Mouse (Mus musculus) small intestine, adult 2 months (tissue): ENCODE data around the gene Tnfrsf8. TPM values are rescaled to one million over a fixed set of nuclear protein-coding genes. Genes with fewer than 3 reads are reported as not detected.
"Not testable (repeated sequence)": the region's sequence is repeated elsewhere in the genome, so short reads cannot be mapped to it uniquely, and the experiment has no call there.

ENCODE experiments used
- H3K27ac ChIP-seq: fragments of 200-500 bp; 2 replicates; pipeline ENCODE4 v1.5.1; 2012; ENCODE audit warnings: low read depth, low read length, control low read depth, inconsistent platforms; ENCODE audit not compliant: insufficient read depth
- H3K27me3 ChIP-seq: fragments of 200-500 bp; 2 replicates; pipeline ENCODE4 v1.6.1; 2012; ENCODE audit warnings: mild to moderate bottlenecking, moderate library complexity, low read length, inconsistent platforms; ENCODE audit not compliant: control insufficient read depth, insufficient read depth
- H3K36me3 ChIP-seq: fragments of 200-500 bp; 2 replicates; pipeline ENCODE4 v1.6.1; 2012; ENCODE audit warnings: mild to moderate bottlenecking, low read length, control low read depth, inconsistent platforms; ENCODE audit not compliant: control insufficient read depth, insufficient read depth
- H3K4me1 ChIP-seq: fragments of 200-500 bp; 2 replicates; pipeline ENCODE4 v1.6.1; 2012; ENCODE audit warnings: low read length, inconsistent platforms, mixed read lengths; ENCODE audit not compliant: control insufficient read depth, insufficient read depth, insufficient read length
- H3K4me3 ChIP-seq: fragments of 200-500 bp; 2 replicates; pipeline ENCODE4 v1.5.1; 2012; ENCODE audit warnings: low read depth, mild to moderate bottlenecking, control low read depth, inconsistent platforms, low read length, moderate library complexity
- CTCF ChIP-seq: fragments of 200-500 bp; IDR thresholded peaks from 2 replicates; pipeline ENCODE4 v1.5.1; 2012; ENCODE audit warnings: low read depth, mild to moderate bottlenecking, control low read depth, inconsistent platforms, low read length, moderate library complexity, mixed read lengths; ENCODE audit not compliant: insufficient replicate concordance, insufficient read length; ENCODE audit errors: extremely low read depth
- POLR2A ChIP-seq: fragments of 200-500 bp; IDR thresholded peaks from 2 replicates; pipeline ENCODE4 v1.6.1; 2012; ENCODE audit warnings: low read depth, mild to moderate bottlenecking, control low read depth, inconsistent platforms, low read length, moderate library complexity
- WGBS: fragments of 180-500 bp; shearing (Covaris S2); methylation state at CpG from one replicate; pipeline ENCODE4 v1.1.7; 2018; 5-methylcytosine and 5-hydroxymethylcytosine counted together
- polyA plus RNA-seq: library from polyadenylated mRNA; depleted of rRNA; stranded (reverse); fragments of >200 nt; gene quantifications from 2 replicates; pipeline ENCODE4 v1.2.3, GENCODE M21; 2012; rRNA removed

Tnfrsf8 gene
- polyA plus RNA-seq, result 0.15 and 0.35 TPM in 2 replicates

GRCm38 (mm10) chr4:145314836-145315467 is at the start of gene Tnfrsf8:
Gene Tnfrsf8, minus strand, starts transcription at chr4:145315164.
- 5% methylated on average over 24 of the region's 24 CpGs for WGBS
- H3K4me3 ChIP-seq, result peak within 1 kb of the TSS; percentile 21; the same call in 1 of the 2 replicates
- no peaks in the 10 kb centered on the region; the same call in 1 of the 2 replicates for H3K4me1 ChIP-seq
- no peak for TF ChIP-seq CTCF
- TF ChIP-seq POLR2A, result no peak
- no peaks in the 10 kb centered on the region for H3K27me3 ChIP-seq
- no peak within 1 kb of the TSS for H3K27ac ChIP-seq
- H3K36me3 ChIP-seq, result no peaks in the 10 kb centered on the region

DNA sequence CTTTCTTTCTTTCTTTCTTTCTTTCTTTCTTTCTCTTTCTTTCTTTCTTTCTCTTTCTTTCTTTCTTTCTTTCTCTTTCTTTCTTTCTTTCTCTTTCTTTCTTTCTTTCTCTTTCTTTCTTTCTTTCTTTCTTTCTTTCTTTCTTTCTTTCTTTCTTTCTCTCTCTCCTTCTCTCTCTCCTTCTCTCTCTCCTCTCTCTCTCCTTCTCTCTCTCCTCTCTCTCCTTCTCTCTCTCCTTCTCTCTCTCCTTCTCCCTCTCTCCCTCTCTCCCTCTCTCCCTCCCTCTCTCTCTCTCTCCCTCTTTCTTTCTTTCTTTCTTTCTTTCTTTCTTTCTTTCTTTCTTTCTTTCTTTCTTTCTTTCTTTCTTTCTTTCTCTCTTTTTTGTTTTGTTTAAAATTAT is 46.7 kb upstream of the Tnfrsf8 start:
- H3K4me3 ChIP-seq, H3K27ac ChIP-seq, H3K27me3 ChIP-seq, H3K4me1 ChIP-seq, H3K36me3 ChIP-seq: not testable (repeated sequence)

DNA sequence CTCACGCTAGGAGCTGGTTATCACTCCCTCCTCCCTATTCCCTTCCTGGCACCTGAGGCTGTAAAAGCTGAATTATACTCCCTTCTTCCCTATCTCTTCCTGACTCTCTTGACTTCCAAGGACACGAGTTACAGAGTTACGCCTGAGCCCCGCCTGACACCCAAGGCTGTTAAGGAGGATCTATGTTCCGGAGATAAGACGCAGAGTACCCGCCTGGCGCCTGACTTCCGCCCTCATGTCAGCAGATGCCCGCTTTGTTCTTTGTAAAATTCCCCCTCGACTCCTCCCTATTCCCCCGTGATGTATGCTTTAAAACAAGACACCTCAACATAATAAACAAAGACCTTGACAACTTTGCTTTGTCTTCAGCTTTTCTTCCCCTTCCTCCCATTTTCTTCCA is 46.1 kb upstream of the Tnfrsf8 start:
- no peak for TF ChIP-seq POLR2A
- TF ChIP-seq CTCF, result no peak
- 2% methylated on average over 12 of the region's 12 CpGs for WGBS
- H3K27me3 ChIP-seq, result no peaks in the 10 kb centered on the region
- H3K4me3 ChIP-seq, result no peak overlapping the region
- no peaks in the 10 kb centered on the region for H3K36me3 ChIP-seq
- no peak overlapping the region for H3K27ac ChIP-seq
- peaks cover 4% of the 10 kb centered on the region; the same call in 1 of the 2 replicates for H3K4me1 ChIP-seq

GRCm38 (mm10) chr4:145360567-145360966 is 45.6 kb upstream of the Tnfrsf8 start:
- Histone ChIP-seq H3K4me1 (peaks cover 4% of the 10 kb centered on the region; the same call in 1 of the 2 replicates), H3K4me3 (no peak overlapping the region), H3K27me3 (no peaks in the 10 kb centered on the region), H3K36me3 (no peaks in the 10 kb centered on the region), H3K27ac (no peak overlapping the region)
- 60% methylated on average over 1 of the region's 1 CpGs for WGBS
- TF ChIP-seq POLR2A (no peak), CTCF (no peak)

DNA sequence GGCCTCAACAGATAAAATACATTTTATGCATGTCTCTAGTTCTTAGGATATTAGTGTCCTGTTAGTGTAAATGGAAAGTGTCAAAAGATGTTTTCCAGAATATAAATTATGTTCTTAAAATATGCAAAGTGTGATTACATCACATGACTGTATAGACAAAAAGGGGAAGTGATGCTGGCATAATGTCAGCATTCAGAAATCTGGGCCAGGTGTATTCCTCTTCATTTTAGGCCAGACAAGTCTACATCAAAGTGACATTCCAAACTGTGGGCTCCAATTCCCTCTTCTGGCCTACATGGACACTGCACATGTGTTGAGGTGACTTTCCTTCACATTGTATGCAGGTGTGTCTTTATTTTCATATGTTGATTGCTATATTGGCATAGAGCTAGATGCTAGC is 41.3 kb upstream of the Tnfrsf8 start:
- no peaks in the 10 kb centered on the region for H3K36me3 ChIP-seq
- TF ChIP-seq CTCF (no peak), POLR2A (no peak)
- H3K27me3 ChIP-seq, result no peaks in the 10 kb centered on the region
- H3K27ac ChIP-seq, result no peak overlapping the region
- peaks cover 10% of the 10 kb centered on the region; the same call in 1 of the 2 replicates for H3K4me1 ChIP-seq
- H3K4me3 ChIP-seq, result no peak overlapping the region

- TF ChIP-seq POLR2A (no peak), CTCF (no peak)
- H3K4me1 ChIP-seq, result peaks cover 5% of the 10 kb centered on the region; the same call in 1 of the 2 replicates
- H3K36me3 ChIP-seq, result no peaks in the 10 kb centered on the region
- H3K4me3 ChIP-seq, result no peak overlapping the region
- H3K27ac ChIP-seq, result no peak overlapping the region
- 7% methylated on average over 2 of the region's 2 CpGs for WGBS
- H3K27me3 ChIP-seq, result no peaks in the 10 kb centered on the region
These were observed 38.9 kb upstream of the Tnfrsf8 start for GRCm38 (mm10) chr4:145353855-145354254.

DNA sequence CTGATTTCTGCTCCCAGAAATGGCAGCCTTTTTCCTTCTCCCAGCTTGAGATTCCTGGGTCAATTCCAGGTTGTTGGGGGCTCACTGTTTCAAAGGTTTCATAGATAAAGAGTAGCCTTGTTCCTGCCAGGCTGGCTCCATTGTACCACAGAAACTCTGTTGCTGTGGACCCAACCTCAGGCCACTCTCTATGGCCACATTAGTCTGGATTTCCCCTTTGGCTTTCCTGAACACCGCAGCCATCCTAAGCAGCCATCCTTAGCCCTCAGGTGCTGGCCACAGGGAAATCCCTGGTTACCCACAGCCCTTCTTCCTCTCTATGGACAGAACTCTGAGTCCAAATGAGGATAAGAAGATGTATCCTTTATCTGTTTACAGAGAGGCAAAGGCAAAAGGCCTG is 30.0 kb upstream of the Tnfrsf8 start:
- no peaks in the 10 kb centered on the region for H3K27me3 ChIP-seq
- no peak overlapping the region for H3K4me3 ChIP-seq
- 91% methylated on average over 1 of the region's 1 CpGs for WGBS
- TF ChIP-seq CTCF, result no peak
- TF ChIP-seq POLR2A, result no peak
- H3K4me1 ChIP-seq, result no peaks in the 10 kb centered on the region
- H3K36me3 ChIP-seq, result no peaks in the 10 kb centered on the region
- H3K27ac ChIP-seq, result no peak overlapping the region
